29 mouse cellular contexts compared by ENCODE assay signal in genomic region chr5:77191106-77191505, GRCm38 (mm10). TPM values are rescaled to one million over a fixed set of nuclear protein-coding genes. Genes with fewer than 3 reads are reported as not detected.
DNase-seq lines count a peak whose midpoint lies in the region; ATAC-seq and TF ChIP-seq lines count a peak whose summit lies in the region.
"Had no signal": no experiment of that assay in that cellular context is flagged by ENCODE, and none has a peak within 500 bp of the region (broad histone marks: within the 10 kb centered on the region; RNA-seq: fewer than 3 reads in every experiment).

No protein-coding gene starts in this region.

- no peaks in the 10 kb centered on the region for H3K36me3 ChIP-seq in heart, embryonic 12.5 days
- no peaks in the 10 kb centered on the region for H3K36me3 ChIP-seq in kidney, embryonic 15.5 days
- H3K36me3 ChIP-seq: embryonic facial prominence, embryonic 13.5 days; embryonic facial prominence, embryonic 15.5 days; forebrain, embryonic 10.5 days; forebrain, embryonic 12.5 days had no signal

- H3K4me2 ChIP-seq in heart, embryonic 12.5 days: no peak overlapping the region
- H3K4me2 ChIP-seq in kidney, embryonic 15.5 days: no peak overlapping the region
- H3K4me2 ChIP-seq: embryonic facial prominence, embryonic 13.5 days; embryonic facial prominence, embryonic 15.5 days; forebrain, embryonic 12.5 days had no signal

- TF ChIP-seq POLR2A in bone marrow, adult 2 months (IDR thresholded peaks at IDR 0.05; ENCODE audit: borderline replicate concordance, control insufficient read depth, low read depth, low read length): no peak

- no peak overlapping the region for H3K9ac ChIP-seq in heart, embryonic 12.5 days
- no peak overlapping the region for H3K9ac ChIP-seq in kidney, embryonic 15.5 days
- H3K9ac ChIP-seq: embryonic facial prominence, embryonic 13.5 days; embryonic facial prominence, embryonic 15.5 days; forebrain, embryonic 12.5 days had no signal

- DNase-seq in heart, adult 11 months: peak; percentile 70
- peak; percentile 60 for DNase-seq in 416B (ENCODE audit: low read depth)
- no peak for DNase-seq in right cerebral cortex, postnatal 10 days (ENCODE audit: low spot score in 2 of 2)
- DNase-seq in heart, postnatal 4 days: no peak
- DNase-seq: adrenal gland, adult 8-10 months; adrenal gland, postnatal 14 days; adrenal gland, postnatal 36 days; cerebellum, adult 11 months; cerebellum, adult 18-20 months; cerebellum, adult 8-10 months; cerebellum, adult 9-11 months; cerebellum, postnatal 14 days; cerebellum, postnatal 36 days; embryo, embryonic 11 days had no signal

- WGBS in heart, embryonic 12.5 days: 81% methylated on average over 4 of the region's 4 CpGs
- 35% methylated on average over 4 of the region's 4 CpGs for WGBS in bone marrow, adult 2 months
- 80% methylated on average over 4 of the region's 4 CpGs for WGBS in kidney, embryonic 15.5 days

- H3K9me3 ChIP-seq in heart, embryonic 12.5 days (replicated peaks): peaks cover 9% of the 10 kb centered on the region
- H3K9me3 ChIP-seq in kidney, embryonic 15.5 days (replicated peaks): no peaks in the 10 kb centered on the region

- no peak for TF ChIP-seq CTCF in bone marrow, adult 2 months (IDR thresholded peaks at IDR 0.05; ENCODE audit: control insufficient read depth, insufficient read depth, low read length)

- H3K4me1 ChIP-seq in heart, embryonic 12.5 days (replicated peaks): peaks cover 5% of the 10 kb centered on the region; the same call in 1 of the 2 replicates
- peaks cover 4% of the 10 kb centered on the region for H3K4me1 ChIP-seq in bone marrow, adult 2 months (ENCODE audit: control insufficient read depth, insufficient read depth, low read length)
- H3K4me1 ChIP-seq in kidney, embryonic 15.5 days: no peaks in the 10 kb centered on the region
- H3K4me1 ChIP-seq: embryonic facial prominence, embryonic 13.5 days; embryonic facial prominence, embryonic 15.5 days; forebrain, embryonic 10.5 days; forebrain, embryonic 12.5 days had no signal

- no peak for ATAC-seq in heart, embryonic 12.5 days (ENCODE audit: insufficient number of reproducible peaks, low FRiP score)
- peak; percentile 36 for ATAC-seq in megakaryocyte, adult 5-6 weeks (ENCODE audit: poor library complexity, severe bottlenecking)
- no peak for ATAC-seq in kidney, embryonic 15.5 days (replicated peaks; ENCODE audit: low FRiP score)
- ATAC-seq: forebrain, embryonic 14.5 days; forebrain, embryonic 16.5 days had no signal

- no peaks in the 10 kb centered on the region for H3K27me3 ChIP-seq in heart, embryonic 12.5 days (replicated peaks)
- H3K27me3 ChIP-seq in kidney, embryonic 15.5 days: no peaks in the 10 kb centered on the region
- H3K27me3 ChIP-seq: embryonic facial prominence, embryonic 13.5 days; embryonic facial prominence, embryonic 15.5 days; forebrain, embryonic 12.5 days had no signal

- no peak overlapping the region for H3K4me3 ChIP-seq in heart, embryonic 12.5 days
- no peak overlapping the region for H3K4me3 ChIP-seq in bone marrow, adult 2 months (replicated peaks; ENCODE audit: control insufficient read depth, low read depth, low read length)
- H3K4me3 ChIP-seq in kidney, embryonic 15.5 days (replicated peaks): no peak overlapping the region
- H3K4me3 ChIP-seq: embryonic facial prominence, embryonic 13.5 days; embryonic facial prominence, embryonic 15.5 days; erythroblast, embryonic 14.5 days; forebrain, embryonic 10.5 days; forebrain, embryonic 12.5 days had no signal

- H3K27ac ChIP-seq in heart, embryonic 12.5 days (ENCODE audit: poor library complexity, severe bottlenecking): no peak overlapping the region
- peak overlapping the region; percentile 52; the same call in 1 of the 2 replicates for H3K27ac ChIP-seq in bone marrow, adult 2 months (ENCODE audit: control insufficient read depth, insufficient read depth, low read depth, low read length, poor library complexity)
- no peak overlapping the region for H3K27ac ChIP-seq in kidney, embryonic 15.5 days
- H3K27ac ChIP-seq: embryonic facial prominence, embryonic 13.5 days; embryonic facial prominence, embryonic 15.5 days; forebrain, embryonic 10.5 days; forebrain, embryonic 12.5 days had no signal

RNA-seq across cellular contexts. Expression of gene Spink2, which starts 20.2 kb away (rescaled TPM):
- 7.3 and 7.9 TPM in 2 replicates for polyA plus RNA-seq in heart, embryonic 12.5 days (2016; fragmentation: Nextera tagmentation; extraction: Ambion mirVana)
- not detected in 2 replicates for polyA plus RNA-seq in bone marrow, adult 2 months (2011; ENCODE audit: insufficient read depth, insufficient read length, low replicate concordance, missing spikeins)
- 2.2 and 4.9 TPM in 2 replicates for total RNA-seq in megakaryocyte, adult 5-6 weeks (2015)
- total RNA-seq in megakaryocyte, adult 5-6 weeks (2017): 3.3 and 5.4 TPM in 2 replicates
- 2.1 TPM in 2 replicates for polyA plus RNA-seq in kidney, embryonic 15.5 days (2015; fragmentation: Nextera tagmentation; extraction: Ambion mirVana)
- under 1 TPM; 0.48 to 0.74 TPM for total RNA-seq in heart, postnatal 4 days (2021)
- total RNA-seq: adrenal gland, adult 18-20 months; adrenal gland, adult 8-10 months; adrenal gland, postnatal 14 days; common myeloid progenitor, adult 5-6 weeks; MEL had no signal
- polyA plus RNA-seq: C2C12; erythroblast, embryonic 14.5 days had no signal

Comparison
In these comparisons a context has a peak if more than half of its experiments do, and no peak if none do; other contexts are left out.
1. DNase-seq: peak in heart, adult 11 months (single experiment) and 416B (single experiment); none in right cerebral cortex, postnatal 10 days (0 of 2) and heart, postnatal 4 days (single experiment).